Mouse (Mus musculus) midbrain, embryonic 13.5 days (tissue): ENCODE data around the gene Camkk2. TPM values are rescaled to one million over a fixed set of nuclear protein-coding genes. Genes with fewer than 3 reads are reported as not detected.

Experiments
- ATAC-seq: fragments of 200-750 bp; cut with Nextera tagmentation; 2 replicates; pipeline ENCODE4 v1.8.0; 2017; ENCODE audit warnings: mild to moderate bottlenecking, moderate TSS enrichment, moderate library complexity
- H3K27ac ChIP-seq: fragments of 300-500 bp; sonication (generic); 2 replicates; pipeline ENCODE4 v1.5.1; 2015; ENCODE audit warnings: inconsistent platforms, mild to moderate bottlenecking, moderate library complexity
- H3K27me3 ChIP-seq: fragments of 300-500 bp; sonication (generic); 2 replicates; pipeline ENCODE4 v1.6.1; 2015; ENCODE audit warnings: mild to moderate bottlenecking, inconsistent platforms
- H3K36me3 ChIP-seq: fragments of 300-500 bp; sonication (generic); 2 replicates; pipeline ENCODE4 v1.6.1; 2015; ENCODE audit warnings: mild to moderate bottlenecking, inconsistent platforms
- H3K4me1 ChIP-seq: fragments of 300-500 bp; sonication (generic); replicated peaks from 2 replicates; pipeline ENCODE4 v1.6.1; 2015; ENCODE audit warnings: inconsistent platforms
- H3K4me2 ChIP-seq: fragments of 300-500 bp; sonication (generic); replicated peaks from 2 replicates; pipeline ENCODE4 v1.6.1; 2015; ENCODE audit warnings: moderate library complexity, mild to moderate bottlenecking, inconsistent platforms
- H3K4me3 ChIP-seq: fragments of 300-500 bp; sonication (generic); replicated peaks from 2 replicates; pipeline ENCODE4 v1.5.1; 2015; ENCODE audit warnings: mild to moderate bottlenecking, inconsistent platforms
- H3K9ac ChIP-seq: fragments of 300-500 bp; sonication (generic); replicated peaks from 2 replicates; pipeline ENCODE4 v1.6.1; 2015; ENCODE audit warnings: mild to moderate bottlenecking, inconsistent platforms
- H3K9me3 ChIP-seq: fragments of 300-500 bp; sonication (generic); 2 replicates; pipeline ENCODE4 v1.6.1; 2016; ENCODE audit warnings: mild to moderate bottlenecking, inconsistent platforms
- WGBS: fragments of 180-500 bp; shearing (Covaris S2); methylation state at CpG from one replicate; pipeline ENCODE4 v1.1.7; 2015; 5-methylcytosine and 5-hydroxymethylcytosine counted together
- polyA plus RNA-seq: library from polyadenylated mRNA; unstranded; fragments of >200 nt; fragmentation: Nextera tagmentation; extraction: Ambion mirVana; gene quantifications from 2 replicates; pipeline ENCODE4 v1.2.1, GENCODE M21; 2015

Gene Camkk2
- polyA plus RNA-seq, 1 experiment from 2014 or later, result 47.1 TPM

- H3K27me3 ChIP-seq, result no peaks in the 10 kb centered on the region
- no peak overlapping the region for H3K4me3 ChIP-seq
- H3K36me3 ChIP-seq, result peaks cover 17% of the 10 kb centered on the region
- no peak overlapping the region for H3K4me2 ChIP-seq
- WGBS, result 90% methylated on average over 29 of the region's 29 CpGs
- no peak overlapping the region for H3K9ac ChIP-seq
- H3K4me1 ChIP-seq, result no peaks in the 10 kb centered on the region
- H3K27ac ChIP-seq, result no peak overlapping the region
- ATAC-seq, result no peak
- no peaks in the 10 kb centered on the region for H3K9me3 ChIP-seq
These were observed 15.8 kb downstream of the Camkk2 start for GRCm38 (mm10) chr5:122763271-122764031.

GRCm38 (mm10) chr5:122756680-122757079 is 22.5 kb downstream of the Camkk2 start:
- peaks cover 59% of the 10 kb centered on the region for H3K36me3 ChIP-seq
- no peak for ATAC-seq

GRCm38 (mm10) chr5:122756144-122756543 is 23.1 kb downstream of the Camkk2 start:
- no peak overlapping the region for H3K4me3 ChIP-seq
- ATAC-seq, result no peak
- H3K36me3 ChIP-seq, result peaks cover 62% of the 10 kb centered on the region
- no peaks in the 10 kb centered on the region for H3K9me3 ChIP-seq
- no peaks in the 10 kb centered on the region for H3K27me3 ChIP-seq
- H3K4me1 ChIP-seq, result no peaks in the 10 kb centered on the region
- 53% methylated on average over 6 of the region's 6 CpGs for WGBS
- no peak overlapping the region for H3K27ac ChIP-seq
- no peak overlapping the region for H3K4me2 ChIP-seq
- H3K9ac ChIP-seq, result no peak overlapping the region

More at GRCm38 (mm10) chr5:122756680-122757079, 22.5 kb downstream of the Camkk2 start:
- no peaks in the 10 kb centered on the region for H3K4me1 ChIP-seq
- H3K9ac ChIP-seq, result no peak overlapping the region
- no peak overlapping the region for H3K4me3 ChIP-seq
- WGBS, result 96% methylated on average over 7 of the region's 7 CpGs
- H3K27me3 ChIP-seq, result no peaks in the 10 kb centered on the region
- no peaks in the 10 kb centered on the region for H3K9me3 ChIP-seq
- no peak overlapping the region for H3K27ac ChIP-seq
- no peak overlapping the region for H3K4me2 ChIP-seq

- H3K9me3 ChIP-seq, result no peaks in the 10 kb centered on the region
- peaks cover 62% of the 10 kb centered on the region for H3K36me3 ChIP-seq
- H3K4me3 ChIP-seq, result no peak overlapping the region
- H3K4me1 ChIP-seq, result no peaks in the 10 kb centered on the region
- H3K27ac ChIP-seq, result no peak overlapping the region
- no peak overlapping the region for H3K9ac ChIP-seq
- no peak overlapping the region for H3K4me2 ChIP-seq
- no peaks in the 10 kb centered on the region for H3K27me3 ChIP-seq
- WGBS, result 98% methylated on average over 4 of the region's 4 CpGs
- no peak for ATAC-seq
These were observed 23.6 kb downstream of the Camkk2 start for GRCm38 (mm10) chr5:122755620-122756019.

GRCm38 (mm10) chr5:122754477-122754876 is 24.7 kb downstream of the Camkk2 start:
- Histone ChIP-seq H3K36me3 (peaks cover 62% of the 10 kb centered on the region), H3K27ac (no peak overlapping the region), H3K4me2 (no peak overlapping the region), H3K4me3 (no peak overlapping the region), H3K4me1 (no peaks in the 10 kb centered on the region), H3K27me3 (no peaks in the 10 kb centered on the region), H3K9me3 (no peaks in the 10 kb centered on the region), H3K9ac (no peak overlapping the region)
- ATAC-seq, result no peak
- 94% methylated on average over 16 of the region's 16 CpGs for WGBS

GRCm38 (mm10) chr5:122747950-122748349 is 31.3 kb downstream of the Camkk2 start:
- Histone ChIP-seq H3K27me3 (no peaks in the 10 kb centered on the region), H3K4me2 (no peak overlapping the region), H3K27ac (no peak overlapping the region), H3K9me3 (no peaks in the 10 kb centered on the region), H3K9ac (no peak overlapping the region), H3K4me3 (no peak overlapping the region), H3K36me3 (peaks cover 63% of the 10 kb centered on the region), H3K4me1 (no peaks in the 10 kb centered on the region)
- 87% methylated on average over 7 of the region's 7 CpGs for WGBS
- no peak for ATAC-seq

- Histone ChIP-seq H3K36me3 (peaks cover 90% of the 10 kb centered on the region), H3K4me2 (no peak overlapping the region), H3K27me3 (no peaks in the 10 kb centered on the region), H3K9me3 (no peaks in the 10 kb centered on the region), H3K4me1 (no peaks in the 10 kb centered on the region), H3K4me3 (no peak overlapping the region), H3K27ac (no peak overlapping the region), H3K9ac (no peak overlapping the region)
- ATAC-seq, result no peak
- WGBS, result 78% methylated on average over 13 of the region's 13 CpGs
These were observed 35.3 kb downstream of the Camkk2 start for GRCm38 (mm10) chr5:122743880-122744422.

GRCm38 (mm10) chr5:122736761-122737160 is 42.4 kb downstream of the Camkk2 start:
- ATAC-seq, result no peak
- H3K9me3 ChIP-seq, result no peaks in the 10 kb centered on the region
- peaks cover 46% of the 10 kb centered on the region for H3K36me3 ChIP-seq
- 90% methylated on average over 15 of the region's 15 CpGs for WGBS
- no peak overlapping the region for H3K27ac ChIP-seq
- H3K4me3 ChIP-seq, result no peak overlapping the region
- H3K9ac ChIP-seq, result no peak overlapping the region
- no peaks in the 10 kb centered on the region for H3K4me1 ChIP-seq
- no peaks in the 10 kb centered on the region for H3K27me3 ChIP-seq
- H3K4me2 ChIP-seq, result no peak overlapping the region

GRCm38 (mm10) chr5:122735853-122736252 is 43.4 kb downstream of the Camkk2 start:
- Histone ChIP-seq H3K9me3 (no peaks in the 10 kb centered on the region), H3K4me2 (no peak overlapping the region), H3K27ac (no peak overlapping the region), H3K4me3 (no peak overlapping the region), H3K9ac (no peak overlapping the region), H3K36me3 (peaks cover 37% of the 10 kb centered on the region), H3K4me1 (no peaks in the 10 kb centered on the region), H3K27me3 (no peaks in the 10 kb centered on the region)
- WGBS, result 93% methylated on average over 7 of the region's 7 CpGs
- ATAC-seq, result no peak

- Histone ChIP-seq H3K27me3 (no peaks in the 10 kb centered on the region), H3K4me1 (no peaks in the 10 kb centered on the region), H3K36me3 (peaks cover 21% of the 10 kb centered on the region), H3K4me2 (no peak overlapping the region), H3K4me3 (no peak overlapping the region), H3K9ac (no peak overlapping the region), H3K27ac (no peak overlapping the region), H3K9me3 (no peaks in the 10 kb centered on the region)
- no peak for ATAC-seq
- WGBS, result 63% methylated on average over 17 of the region's 17 CpGs
These were observed 45.3 kb downstream of the Camkk2 start for GRCm38 (mm10) chr5:122733881-122734280.

- 79% methylated on average over 15 of the region's 15 CpGs for WGBS
- Histone ChIP-seq H3K9ac (no peak overlapping the region), H3K4me2 (no peak overlapping the region), H3K4me1 (no peaks in the 10 kb centered on the region), H3K27ac (no peak overlapping the region), H3K36me3 (peaks cover 16% of the 10 kb centered on the region), H3K4me3 (no peak overlapping the region), H3K27me3 (no peaks in the 10 kb centered on the region), H3K9me3 (no peaks in the 10 kb centered on the region)
- ATAC-seq, result no peak
These were observed 47.1 kb downstream of the Camkk2 start for GRCm38 (mm10) chr5:122731991-122732673.

- Histone ChIP-seq H3K4me3 (no peak overlapping the region), H3K4me1 (peaks cover 5% of the 10 kb centered on the region; the same call in 1 of the 2 replicates), H3K36me3 (peaks cover 8% of the 10 kb centered on the region; the same call in 1 of the 2 replicates), H3K9ac (no peak overlapping the region), H3K9me3 (no peaks in the 10 kb centered on the region), H3K27ac (no peak overlapping the region), H3K4me2 (no peak overlapping the region), H3K27me3 (no peaks in the 10 kb centered on the region)
- 72% methylated on average over 8 of the region's 8 CpGs for WGBS
- ATAC-seq, result no peak
These were observed 47.9 kb downstream of the Camkk2 start for GRCm38 (mm10) chr5:122731321-122731720.
